Mouse (Mus musculus): ENCODE results near the gene Zfp12. TPM values are rescaled to one million over a fixed set of nuclear protein-coding genes. Genes with fewer than 3 reads are reported as not detected.
A peak's percentile ranks its signal among the peaks of the same experiment; 100 is the strongest.

Zfp12 gene
- polyA plus RNA-seq, 1 experiment from 2014 or later, result 22.8 TPM

- Histone ChIP-seq H3K9ac (no peak overlapping the region), H3K4me2 (no peak overlapping the region), H3K36me3 (replicated peaks) (peaks cover 24% of the 10 kb centered on the region), H3K4me3 (no peak overlapping the region), H3K4me1 (peaks cover 14% of the 10 kb centered on the region), H3K9me3 (no peaks in the 10 kb centered on the region), H3K27ac (no peak overlapping the region), H3K27me3 (replicated peaks) (peaks cover 33% of the 10 kb centered on the region)
- 50% methylated on average over 6 of the region's 6 CpGs for WGBS
- ATAC-seq (replicated peaks), result no peak
Observed at GRCm38 (mm10) chr5:143252039-143252438, 17.1 kb downstream of the Zfp12 start.

GRCm38 (mm10) chr5:143252791-143253185 is 17.8 kb downstream of the Zfp12 start:
- no peak overlapping the region for H3K9ac ChIP-seq

DNA sequence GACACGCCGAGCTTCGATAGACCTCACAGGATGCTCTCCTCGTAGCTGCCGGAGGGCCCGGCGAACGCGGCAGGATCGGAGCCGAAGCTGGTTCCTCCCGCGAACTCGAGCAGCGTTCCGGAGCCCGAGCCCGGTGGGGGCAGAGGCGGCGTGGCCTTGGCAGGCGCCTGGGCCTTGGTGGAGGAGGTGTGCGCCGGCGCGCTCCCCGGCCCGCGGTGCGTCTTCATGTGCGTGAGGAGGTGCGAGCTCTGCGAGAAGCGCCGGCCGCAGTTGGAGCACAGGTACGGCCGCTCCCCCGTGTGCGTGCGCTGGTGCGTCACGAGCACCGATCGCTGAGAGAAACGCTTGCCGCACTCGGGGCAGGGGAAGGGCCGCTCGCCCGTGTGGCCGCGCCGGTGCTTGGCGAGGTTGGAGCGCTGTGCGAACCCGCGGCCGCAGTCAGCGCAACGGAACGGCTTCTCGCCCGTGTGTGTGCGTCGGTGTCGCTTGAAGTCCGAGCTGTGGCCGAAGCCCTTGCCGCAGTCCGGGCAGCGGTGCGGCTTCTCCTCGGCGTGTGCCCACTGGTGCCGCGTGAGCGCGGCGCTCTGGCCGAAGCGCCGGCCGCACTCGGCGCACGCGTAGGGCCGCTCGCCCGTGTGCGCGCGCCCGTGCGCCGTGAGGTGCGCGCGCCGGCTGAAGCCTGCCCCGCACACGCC is 18.4 kb downstream of the Zfp12 start:
- ATAC-seq (replicated peaks), result no peak
- Histone ChIP-seq H3K27ac (no peak overlapping the region), H3K36me3 (replicated peaks) (peaks cover 28% of the 10 kb centered on the region), H3K27me3 (replicated peaks) (peaks cover 46% of the 10 kb centered on the region), H3K9ac (no peak overlapping the region), H3K4me1 (peaks cover 14% of the 10 kb centered on the region), H3K9me3 (no peaks in the 10 kb centered on the region), H3K4me2 (peak overlapping the region; percentile 39), H3K4me3 (peak overlapping the region; percentile 25)
- WGBS, result 8% methylated on average over 91 of the region's 103 CpGs

More at GRCm38 (mm10) chr5:143252791-143253185, 17.8 kb downstream of the Zfp12 start:
- WGBS, result 45% methylated on average over 18 of the region's 18 CpGs
- peaks cover 24% of the 10 kb centered on the region for H3K36me3 ChIP-seq (replicated peaks)
- peaks cover 14% of the 10 kb centered on the region for H3K4me1 ChIP-seq
- H3K4me2 ChIP-seq, result no peak overlapping the region
- H3K27me3 ChIP-seq (replicated peaks), result peaks cover 41% of the 10 kb centered on the region
- no peak overlapping the region for H3K27ac ChIP-seq
- H3K9me3 ChIP-seq, result no peaks in the 10 kb centered on the region
- no peak overlapping the region for H3K4me3 ChIP-seq
- ATAC-seq (replicated peaks), result no peak

DNA sequence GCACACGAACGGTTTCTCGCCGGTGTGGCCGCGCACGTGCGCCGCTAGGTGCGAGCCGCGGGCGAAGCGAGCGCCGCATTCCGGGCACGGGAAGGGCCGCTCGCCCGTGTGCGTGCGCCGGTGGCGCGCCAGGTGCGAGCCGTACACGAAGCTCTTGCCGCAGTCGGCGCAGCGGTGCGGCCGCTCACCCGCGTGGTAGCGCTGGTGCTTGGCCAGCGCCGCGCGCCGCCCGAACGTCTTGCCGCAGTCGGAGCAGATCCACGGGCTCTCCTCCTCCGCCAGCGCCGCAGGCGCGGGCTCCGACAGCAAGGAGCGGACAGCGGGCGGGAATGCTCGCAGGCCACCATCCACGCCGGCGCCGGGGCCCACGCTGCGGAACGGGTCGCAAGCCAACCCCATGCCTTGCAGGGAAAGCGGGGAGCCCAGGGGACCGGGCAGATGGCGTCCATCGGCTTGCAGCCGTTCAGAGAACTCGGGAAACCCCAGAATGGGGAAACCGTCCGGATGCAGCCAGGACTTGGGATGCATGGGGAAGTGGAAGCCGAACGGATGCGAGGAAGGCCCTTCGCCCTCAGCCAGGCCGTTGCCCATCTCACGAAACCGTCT is 19.0 kb downstream of the Zfp12 start:
- H3K4me2 ChIP-seq, result peak overlapping the region; percentile 39
- H3K9me3 ChIP-seq, result no peaks in the 10 kb centered on the region
- H3K4me1 ChIP-seq, result peaks cover 14% of the 10 kb centered on the region
- peaks cover 28% of the 10 kb centered on the region for H3K36me3 ChIP-seq (replicated peaks)
- peaks cover 50% of the 10 kb centered on the region for H3K27me3 ChIP-seq (replicated peaks)
- H3K27ac ChIP-seq, result no peak overlapping the region
- no peak for ATAC-seq (replicated peaks)
- 7% methylated on average over 81 of the region's 81 CpGs for WGBS
- H3K9ac ChIP-seq, result no peak overlapping the region
- peak overlapping the region; percentile 25 for H3K4me3 ChIP-seq

DNA sequence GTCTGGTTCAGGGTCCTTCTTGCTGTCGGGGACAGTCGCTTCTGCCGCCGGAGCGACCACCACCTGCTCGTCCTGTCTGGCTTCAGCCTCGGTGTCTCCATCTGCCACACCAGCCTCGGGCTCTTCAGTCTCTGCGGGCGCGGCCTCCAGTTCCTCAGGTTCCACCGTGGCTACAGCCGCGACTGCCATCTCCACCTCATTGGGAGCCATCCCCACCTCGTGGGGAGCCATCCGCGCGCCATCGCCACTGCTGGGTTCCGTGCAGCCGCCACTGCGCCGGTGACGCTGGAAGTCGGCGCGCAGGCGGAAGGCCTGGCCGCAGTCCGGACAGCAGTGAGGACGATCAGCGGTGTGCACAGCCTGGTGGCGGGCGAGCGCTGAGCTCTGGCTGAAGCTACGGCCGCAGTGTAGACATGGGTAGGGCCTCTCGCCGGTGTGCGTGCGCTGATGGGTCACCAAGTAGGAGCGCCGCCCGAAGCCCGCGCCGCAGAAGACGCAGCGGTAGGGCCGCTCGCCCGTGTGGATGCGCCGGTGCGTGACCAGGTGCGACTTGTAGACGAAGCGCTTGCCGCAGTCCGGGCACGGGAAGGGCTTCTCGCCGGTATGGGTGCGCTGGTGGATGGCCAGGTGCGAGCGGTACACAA is 19.6 kb downstream of the Zfp12 start:
- Histone ChIP-seq H3K9me3 (no peaks in the 10 kb centered on the region), H3K27me3 (replicated peaks) (peaks cover 50% of the 10 kb centered on the region), H3K27ac (no peak overlapping the region), H3K9ac (no peak overlapping the region), H3K4me3 (no peak overlapping the region), H3K4me1 (peaks cover 14% of the 10 kb centered on the region), H3K36me3 (replicated peaks) (peaks cover 31% of the 10 kb centered on the region), H3K4me2 (no peak overlapping the region)
- 11% methylated on average over 61 of the region's 66 CpGs for WGBS
- ATAC-seq (replicated peaks), result no peak

- H3K27me3 ChIP-seq (replicated peaks), result peaks cover 50% of the 10 kb centered on the region
- ATAC-seq (replicated peaks), result no peak
- no peak overlapping the region for H3K9ac ChIP-seq
- H3K4me3 ChIP-seq, result no peak overlapping the region
- H3K4me2 ChIP-seq, result no peak overlapping the region
- H3K9me3 ChIP-seq, result no peaks in the 10 kb centered on the region
- WGBS, result 29% methylated on average over 24 of the region's 24 CpGs
- peaks cover 14% of the 10 kb centered on the region for H3K4me1 ChIP-seq
- H3K36me3 ChIP-seq (replicated peaks), result peaks cover 36% of the 10 kb centered on the region
- H3K27ac ChIP-seq, result no peak overlapping the region
Observed at GRCm38 (mm10) chr5:143255131-143255519, 20.2 kb downstream of the Zfp12 start.

DNA sequence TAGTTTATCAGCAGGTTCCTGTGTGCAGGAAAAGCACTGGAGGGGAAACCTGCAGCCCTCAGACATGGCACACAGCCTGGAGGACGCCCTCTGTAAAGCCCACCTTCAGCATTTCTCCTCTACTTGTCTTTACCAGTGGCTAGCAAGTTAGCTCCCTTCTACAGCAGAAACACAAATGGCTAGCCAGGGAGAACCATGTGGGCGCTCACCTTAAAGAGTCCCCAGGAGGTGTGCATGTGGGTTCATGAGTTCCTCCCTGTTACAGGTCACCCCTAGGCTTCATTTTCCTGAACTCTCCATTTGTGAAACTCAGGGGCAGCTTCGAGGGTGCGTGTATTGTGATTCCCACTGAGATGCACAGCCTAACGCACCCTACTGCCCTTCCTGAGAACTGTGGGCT is 20.8 kb downstream of the Zfp12 start:
- Histone ChIP-seq H3K27me3 (replicated peaks) (peaks cover 50% of the 10 kb centered on the region), H3K9me3 (no peaks in the 10 kb centered on the region), H3K4me2 (no peak overlapping the region), H3K4me3 (no peak overlapping the region), H3K27ac (no peak overlapping the region), H3K9ac (no peak overlapping the region), H3K36me3 (replicated peaks) (peaks cover 43% of the 10 kb centered on the region), H3K4me1 (peaks cover 14% of the 10 kb centered on the region)
- WGBS, result 89% methylated on average over 5 of the region's 5 CpGs
- no peak for ATAC-seq (replicated peaks)

- Histone ChIP-seq H3K27me3 (replicated peaks) (peaks cover 21% of the 10 kb centered on the region), H3K4me3 (no peak overlapping the region), H3K4me1 (peaks cover 10% of the 10 kb centered on the region), H3K36me3 (replicated peaks) (peaks cover 34% of the 10 kb centered on the region), H3K9me3 (no peaks in the 10 kb centered on the region), H3K9ac (no peak overlapping the region), H3K4me2 (no peak overlapping the region), H3K27ac (no peak overlapping the region)
- 96% methylated on average over 8 of the region's 8 CpGs for WGBS
- no peak for ATAC-seq (replicated peaks)
Observed at GRCm38 (mm10) chr5:143261636-143262035, 26.7 kb downstream of the Zfp12 start.

DNA sequence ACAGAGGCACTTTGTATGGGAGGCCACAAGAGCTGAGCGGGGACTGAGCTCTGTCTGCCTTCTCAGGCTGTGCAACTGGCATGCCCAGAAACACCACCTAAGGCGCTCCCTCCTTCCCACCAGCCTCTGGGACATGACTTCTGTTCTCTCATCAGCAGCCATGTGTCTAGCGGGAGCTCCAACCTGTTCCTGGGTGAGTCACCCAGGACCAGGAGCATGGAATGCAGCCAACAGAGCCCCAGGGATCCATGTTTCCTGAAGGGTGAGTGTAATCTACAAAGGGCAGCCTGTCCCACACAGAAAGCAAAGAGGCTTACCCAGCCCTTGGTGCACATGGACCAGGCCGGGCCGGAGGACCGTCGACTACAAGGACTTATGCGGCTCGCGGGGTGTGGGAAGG is 29.7 kb downstream of the Zfp12 start:
- no peak for ATAC-seq (replicated peaks)
- H3K4me3 ChIP-seq, result no peak overlapping the region
- H3K9me3 ChIP-seq, result no peaks in the 10 kb centered on the region
- H3K27me3 ChIP-seq (replicated peaks), result no peaks in the 10 kb centered on the region
- WGBS, result 92% methylated on average over 10 of the region's 10 CpGs
- no peak overlapping the region for H3K9ac ChIP-seq
- H3K4me1 ChIP-seq, result peaks cover 33% of the 10 kb centered on the region
- peaks cover 20% of the 10 kb centered on the region for H3K36me3 ChIP-seq (replicated peaks)
- H3K4me2 ChIP-seq, result no peak overlapping the region
- H3K27ac ChIP-seq, result no peak overlapping the region

- Histone ChIP-seq H3K4me3 (no peak overlapping the region), H3K9me3 (no peaks in the 10 kb centered on the region), H3K9ac (no peak overlapping the region), H3K36me3 (replicated peaks) (peaks cover 13% of the 10 kb centered on the region), H3K27ac (no peak overlapping the region), H3K27me3 (replicated peaks) (no peaks in the 10 kb centered on the region), H3K4me1 (peaks cover 37% of the 10 kb centered on the region), H3K4me2 (no peak overlapping the region)
- no peak for ATAC-seq (replicated peaks)
- 50% methylated on average over 1 of the region's 1 CpGs for WGBS
Observed at GRCm38 (mm10) chr5:143265409-143265808, 30.4 kb downstream of the Zfp12 start.

DNA sequence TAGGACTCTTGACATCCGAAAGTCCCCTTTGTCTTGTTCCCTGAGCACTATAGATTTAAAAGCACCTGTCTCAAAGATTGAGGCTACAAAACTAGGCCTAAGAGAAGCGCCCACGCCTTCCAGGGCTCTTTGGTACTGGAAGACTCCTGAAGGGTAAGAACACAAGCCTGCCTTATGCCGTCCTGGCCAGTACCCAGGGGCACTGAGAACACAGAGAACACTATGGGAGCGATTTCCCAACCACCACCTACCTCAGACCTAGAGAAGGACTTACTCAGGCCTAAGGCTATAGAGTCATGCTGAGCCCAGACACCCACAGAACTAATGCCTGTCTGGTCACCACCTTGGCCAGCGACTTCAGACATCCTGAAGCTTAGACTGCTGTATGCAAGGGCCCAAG is 31.8 kb downstream of the Zfp12 start:
- ATAC-seq (replicated peaks), result no peak
- Histone ChIP-seq H3K27me3 (replicated peaks) (no peaks in the 10 kb centered on the region), H3K9ac (no peak overlapping the region), H3K9me3 (no peaks in the 10 kb centered on the region), H3K27ac (no peak overlapping the region), H3K4me1 (peaks cover 49% of the 10 kb centered on the region), H3K4me2 (no peak overlapping the region), H3K36me3 (replicated peaks) (peaks cover 9% of the 10 kb centered on the region; the same call in 1 of the 2 replicates), H3K4me3 (no peak overlapping the region)
- 92% methylated on average over 6 of the region's 6 CpGs for WGBS

DNA sequence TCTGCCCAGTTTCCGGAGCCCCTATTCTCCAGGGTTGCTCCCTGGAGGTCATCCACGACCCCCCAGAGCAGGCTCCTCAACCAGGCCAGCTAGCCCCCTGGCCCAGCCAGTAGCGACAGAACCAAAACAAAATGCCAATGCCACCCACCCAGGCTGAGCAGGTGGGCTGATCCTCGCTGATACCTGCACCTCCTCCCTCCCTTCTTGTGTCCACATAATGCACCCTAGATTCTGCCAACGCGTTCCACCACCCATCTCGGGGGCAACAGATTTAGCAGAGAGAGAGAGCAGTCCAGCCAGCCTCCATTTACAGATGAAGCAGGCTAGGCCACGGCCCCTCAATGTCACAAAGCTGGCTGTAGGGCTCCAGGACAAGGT is 34.0 kb downstream of the Zfp12 start:
- Histone ChIP-seq H3K4me2 (peak overlapping the region; percentile 91), H3K9ac (peak overlapping the region; percentile 97), H3K36me3 (replicated peaks) (no peaks in the 10 kb centered on the region; the same call in 1 of the 2 replicates), H3K4me1 (peaks cover 49% of the 10 kb centered on the region), H3K9me3 (no peaks in the 10 kb centered on the region), H3K4me3 (peak overlapping the region; percentile 95), H3K27me3 (replicated peaks) (no peaks in the 10 kb centered on the region), H3K27ac (peak overlapping the region; percentile 89)
- no peak; the same call in 1 of the 2 replicates for ATAC-seq (replicated peaks)
- WGBS, result 17% methylated on average over 8 of the region's 8 CpGs
